Mouse (Mus musculus) E14TG2a.4 (cell line): ENCODE data around the gene Cela3b.
A peak's percentile ranks its signal among the peaks of the same experiment; 100 is the strongest.

Source experiments
- H3K27me3 ChIP-seq: 2 replicates; pipeline ENCODE4 v1.6.1; 2014; ENCODE audit warnings: low read length, control low read depth; ENCODE audit not compliant: insufficient read depth
- H3K36me3 ChIP-seq: 2 replicates; pipeline ENCODE4 v1.6.1; 2014; ENCODE audit warnings: low read length, control low read depth; ENCODE audit not compliant: insufficient read depth
- H3K4me1 ChIP-seq: replicated peaks from 2 replicates; pipeline ENCODE4 v1.6.1; 2014; ENCODE audit warnings: low read depth, low read length, control low read depth
- H3K4me3 ChIP-seq: replicated peaks from 2 replicates; pipeline ENCODE4 v1.5.1; 2014; ENCODE audit warnings: mild to moderate bottlenecking, low read length
- H3K9me3 ChIP-seq: 2 replicates; pipeline ENCODE4 v1.6.1; 2014; ENCODE audit warnings: low read length, control low read depth
- CTCF ChIP-seq: conservative IDR thresholded peaks from 2 replicates; pipeline ENCODE4 v1.5.1; 2014; ENCODE audit warnings: low read length
- NANOG ChIP-seq: IDR thresholded peaks from 2 replicates; pipeline ENCODE4 v1.6.1; 2014; ENCODE audit warnings: borderline replicate concordance, low read length, mixed read lengths
- POU5F1 ChIP-seq: IDR thresholded peaks from 2 replicates; pipeline ENCODE4 v1.6.1; 2014; ENCODE audit warnings: low read length, borderline replicate concordance

Gene Cela3b

DNA sequence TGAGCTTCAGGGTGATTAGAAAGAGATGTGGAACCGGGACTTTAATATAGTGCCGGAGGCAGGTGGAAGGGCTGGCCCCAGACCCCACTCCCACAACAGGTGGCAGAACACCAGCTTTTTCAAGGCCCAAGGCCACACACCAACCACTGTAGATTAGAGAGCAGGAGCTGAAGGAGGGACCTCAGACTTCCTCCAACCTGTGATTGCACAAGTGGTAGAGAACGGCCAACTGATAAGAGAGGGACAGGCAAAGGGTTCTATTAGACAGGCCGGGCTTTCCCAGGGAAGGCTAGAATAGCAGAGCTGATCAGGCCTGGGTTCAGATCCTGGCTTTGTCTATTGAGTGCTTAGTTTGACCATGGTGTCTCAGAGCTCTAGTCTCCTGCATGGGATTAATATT, at the start of gene Cela3b:
Cela3b (minus strand) TSS at position 39 of the 400 bp plus-strand sequence.
- H3K36me3 ChIP-seq, result no peaks in the 10 kb centered on the region
- H3K4me3 ChIP-seq, result no peak within 1 kb of the TSS
- TF ChIP-seq CTCF, result no peak
- TF ChIP-seq POU5F1, result no peak
- no peak for TF ChIP-seq NANOG
- peaks cover 13% of the 10 kb centered on the region; the same call in 1 of the 2 replicates for H3K27me3 ChIP-seq
- no peaks in the 10 kb centered on the region for H3K4me1 ChIP-seq
- H3K9me3 ChIP-seq, result no peaks in the 10 kb centered on the region

GRCm38 (mm10) chr4:137479757-137480156, 49.4 kb upstream of the Cela3b start:
- TF ChIP-seq NANOG (no peak), POU5F1 (no peak), CTCF (no peak)
- H3K4me1 ChIP-seq, result peaks cover 98% of the 10 kb centered on the region
- H3K36me3 ChIP-seq, result peaks cover 42% of the 10 kb centered on the region
- H3K4me3 ChIP-seq, result peak overlapping the region; percentile 71
- H3K9me3 ChIP-seq, result no peaks in the 10 kb centered on the region
- H3K27me3 ChIP-seq, result no peaks in the 10 kb centered on the region

DNA sequence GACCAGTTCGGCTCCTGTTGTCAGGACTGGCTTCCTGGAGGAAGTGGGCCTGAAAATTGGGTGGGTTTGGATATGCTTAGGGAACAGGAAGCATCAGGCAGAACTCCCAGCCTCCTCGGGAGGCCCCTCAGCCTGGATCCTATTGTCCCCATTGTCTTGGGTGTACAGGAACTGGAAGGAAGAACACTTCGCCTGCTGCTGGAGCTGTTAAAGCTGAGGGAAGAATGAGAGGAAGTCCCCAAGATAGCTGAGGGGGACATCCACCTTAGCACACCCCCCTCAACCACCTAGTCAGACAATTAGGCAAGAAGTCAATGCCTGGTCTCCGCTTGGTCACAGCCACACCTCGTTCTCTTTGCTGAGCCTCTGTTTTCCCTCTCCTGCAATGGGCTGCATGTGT, 48.0 kb upstream of the Cela3b start:
- Histone ChIP-seq H3K9me3 (no peaks in the 10 kb centered on the region), H3K4me1 (peaks cover 98% of the 10 kb centered on the region), H3K27me3 (no peaks in the 10 kb centered on the region), H3K36me3 (peaks cover 50% of the 10 kb centered on the region), H3K4me3 (peak overlapping the region; percentile 71)
- no peak for TF ChIP-seq POU5F1

DNA sequence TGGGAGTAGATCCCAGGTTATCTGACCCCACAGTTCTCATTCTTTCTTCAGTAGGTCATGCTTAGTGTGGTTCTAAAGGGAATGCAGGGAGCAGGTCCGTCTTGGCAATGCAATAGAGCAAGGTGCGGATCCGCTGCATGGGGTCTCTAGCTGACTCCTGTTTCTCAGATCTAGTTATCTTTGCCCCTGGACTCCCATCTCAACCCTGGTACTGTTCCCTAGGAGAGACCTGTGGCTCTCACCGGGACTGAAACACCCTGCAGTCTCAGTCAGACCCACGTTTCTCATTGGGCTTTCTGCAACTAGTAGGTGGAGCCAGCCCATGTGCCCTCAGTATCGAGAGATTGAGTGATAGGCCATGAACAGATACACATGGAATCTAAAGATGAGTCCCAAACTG, 47.3 kb upstream of the Cela3b start:
- peaks cover 53% of the 10 kb centered on the region for H3K36me3 ChIP-seq
- peaks cover 100% of the 10 kb centered on the region for H3K4me1 ChIP-seq
- H3K9me3 ChIP-seq, result no peaks in the 10 kb centered on the region
- no peak for TF ChIP-seq POU5F1
- TF ChIP-seq NANOG, result no peak
- no peak for TF ChIP-seq CTCF
- H3K27me3 ChIP-seq, result no peaks in the 10 kb centered on the region
- H3K4me3 ChIP-seq, result peak overlapping the region; percentile 71

DNA sequence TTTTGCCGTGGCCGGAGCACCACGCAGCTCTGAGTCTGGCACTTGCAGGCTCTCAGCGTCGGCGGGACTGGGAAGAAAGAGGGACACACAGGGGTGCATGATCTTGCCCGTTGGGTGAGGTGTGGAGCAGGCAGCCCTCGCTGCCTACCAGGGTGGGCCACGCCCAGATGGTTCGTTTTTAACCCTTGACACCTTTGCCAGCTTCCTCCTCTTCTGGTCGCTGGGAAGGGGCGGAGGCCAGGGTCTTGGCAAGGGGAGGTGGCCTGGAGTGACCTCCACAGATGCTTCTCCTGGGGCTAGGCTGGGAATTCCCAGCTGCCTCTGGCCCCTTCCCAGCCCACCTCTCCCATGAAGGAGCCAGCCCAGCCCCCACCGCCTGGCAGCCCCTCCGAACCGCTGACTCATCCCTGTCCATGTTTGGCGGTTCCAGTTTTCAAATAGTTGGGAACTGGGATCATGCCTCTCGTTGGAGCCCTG, 46.5 kb upstream of the Cela3b start:
- H3K9me3 ChIP-seq, result no peaks in the 10 kb centered on the region
- no peak for TF ChIP-seq NANOG
- no peak for TF ChIP-seq CTCF
- no peak for TF ChIP-seq POU5F1
- peaks cover 100% of the 10 kb centered on the region for H3K4me1 ChIP-seq

DNA sequence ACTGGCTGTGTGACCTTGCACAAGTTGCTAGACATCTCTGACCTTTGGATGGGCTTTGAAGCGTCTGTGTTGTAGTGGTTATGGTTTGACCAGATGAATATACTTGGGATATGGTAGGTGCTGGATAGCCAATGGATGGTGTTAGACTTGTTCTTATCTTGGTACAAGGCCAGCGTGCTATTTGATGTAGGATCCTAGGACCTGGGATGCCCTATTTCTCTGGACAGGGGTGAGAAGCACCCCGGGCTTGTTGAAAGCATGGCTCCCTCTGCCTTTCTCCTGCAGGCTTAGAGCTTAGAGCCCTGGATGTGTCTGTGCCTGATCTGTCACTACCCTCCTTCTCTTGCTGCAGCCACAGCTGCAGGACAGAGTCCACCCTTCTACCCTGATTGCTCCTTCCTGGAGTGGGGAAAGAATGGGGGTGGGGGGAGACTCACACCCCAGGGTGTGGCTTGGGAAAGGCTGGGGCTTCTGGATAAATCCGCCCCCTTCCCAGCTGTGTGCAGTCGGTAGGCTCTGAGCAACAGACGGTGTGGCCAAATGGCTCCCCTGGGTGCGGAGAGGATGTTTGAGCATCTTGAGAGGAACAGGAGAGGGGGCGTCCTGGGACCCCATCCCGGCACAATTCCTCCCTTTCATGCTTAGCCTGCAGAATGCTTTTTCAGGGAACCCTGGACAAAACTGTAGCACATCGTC, 45.9 kb upstream of the Cela3b start:
- TF ChIP-seq POU5F1, result no peak
- TF ChIP-seq NANOG, result no peak
- no peak for TF ChIP-seq CTCF
- Histone ChIP-seq H3K4me1 (peaks cover 100% of the 10 kb centered on the region), H3K27me3 (no peaks in the 10 kb centered on the region), H3K4me3 (peak overlapping the region; percentile 71), H3K36me3 (peaks cover 48% of the 10 kb centered on the region), H3K9me3 (no peaks in the 10 kb centered on the region)

More for the DNA sequence above, 46.5 kb upstream of the Cela3b start:
- Histone ChIP-seq H3K27me3 (no peaks in the 10 kb centered on the region), H3K4me3 (peak overlapping the region; percentile 71), H3K36me3 (peaks cover 53% of the 10 kb centered on the region)

DNA sequence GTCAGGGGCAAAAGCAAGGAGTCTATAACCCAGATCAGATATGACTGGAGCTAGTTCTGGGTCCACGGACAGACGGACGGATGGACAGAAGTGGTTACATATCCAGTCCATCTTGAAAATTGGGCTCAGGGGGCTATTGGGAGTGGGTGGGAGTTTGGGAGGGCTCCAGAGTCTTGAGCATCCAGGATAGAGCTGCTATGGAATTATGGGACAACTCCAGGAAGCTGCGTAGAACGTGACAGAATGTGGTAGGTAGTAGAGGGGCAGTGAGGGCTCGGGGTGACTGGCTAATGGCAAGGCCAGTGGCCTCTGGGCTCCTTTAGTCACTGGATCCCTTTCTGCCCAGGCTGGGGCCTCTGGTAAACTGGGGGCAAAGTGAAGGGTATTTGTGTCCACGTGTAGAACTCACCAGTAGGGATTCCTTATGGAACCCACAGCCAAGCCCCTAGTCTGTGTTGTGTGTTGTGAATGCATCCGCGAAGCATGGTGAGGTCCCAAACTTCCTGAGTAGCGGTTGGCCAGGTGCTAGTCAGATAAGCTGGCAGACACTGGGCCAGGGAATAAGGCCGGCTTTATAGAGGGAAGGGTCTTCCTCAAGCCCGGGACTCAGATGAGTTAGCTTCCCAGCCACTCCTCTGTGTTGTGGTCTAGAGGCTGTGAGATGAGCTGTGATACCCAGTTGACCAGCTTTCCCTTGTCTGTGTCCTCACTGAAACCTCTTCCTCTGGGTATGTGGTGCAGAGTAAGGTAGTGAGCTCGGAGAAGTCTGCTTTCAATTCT, 45.1 kb upstream of the Cela3b start:
- no peak for TF ChIP-seq POU5F1
- no peak for TF ChIP-seq CTCF
- no peak for TF ChIP-seq NANOG

DNA sequence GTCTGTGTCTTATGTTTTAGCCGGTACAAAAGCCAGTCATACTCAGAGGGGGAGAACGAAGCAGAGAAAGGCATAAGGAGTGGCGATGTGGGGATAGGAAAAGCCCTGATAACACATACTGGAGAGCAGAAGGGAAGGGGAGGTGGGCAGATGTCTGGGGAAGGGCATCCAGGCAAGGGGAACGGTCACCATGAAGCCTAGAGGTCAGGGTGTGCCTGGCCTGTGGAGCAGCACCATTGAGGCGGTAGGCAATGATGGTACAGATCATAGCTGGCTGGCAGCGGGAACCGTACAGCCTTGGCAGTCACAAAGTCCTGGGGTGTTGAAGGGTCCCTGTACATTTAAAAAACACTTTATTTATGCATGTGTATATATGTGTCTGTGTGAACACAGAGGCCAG, 44.4 kb upstream of the Cela3b start:
- TF ChIP-seq POU5F1 (no peak), NANOG (no peak), CTCF (no peak)
- peaks cover 41% of the 10 kb centered on the region for H3K36me3 ChIP-seq
- H3K4me3 ChIP-seq, result no peak overlapping the region
- H3K4me1 ChIP-seq, result peaks cover 100% of the 10 kb centered on the region
- no peaks in the 10 kb centered on the region for H3K9me3 ChIP-seq
- no peaks in the 10 kb centered on the region for H3K27me3 ChIP-seq

More for the DNA sequence above, 45.1 kb upstream of the Cela3b start:
- H3K4me1 ChIP-seq, result peaks cover 100% of the 10 kb centered on the region
- H3K27me3 ChIP-seq, result no peaks in the 10 kb centered on the region
- H3K4me3 ChIP-seq, result peak overlapping the region; percentile 71
- peaks cover 41% of the 10 kb centered on the region for H3K36me3 ChIP-seq
- H3K9me3 ChIP-seq, result no peaks in the 10 kb centered on the region
